Mouse (Mus musculus): Measurements from ENCODE around the gene Cfap45. TPM values are rescaled to one million over a fixed set of nuclear protein-coding genes. Genes with fewer than 3 reads are reported as not detected.
A peak's percentile ranks its signal among the peaks of the same experiment; 100 is the strongest.

Gene Cfap45
- total RNA-seq, 2 experiments from 2014 or later, result 0.30 to 0.89 TPM

- no peak for DNase-seq
Observed at GRCm38 (mm10) chr1:172518013-172518412, 2.6 kb upstream of the Cfap45 start.

GRCm38 (mm10) chr1:172519644-172520043 is 957 bp upstream of the Cfap45 start:
- DNase-seq, result no peak

- no peak for DNase-seq
Observed at GRCm38 (mm10) chr1:172522524-172522923, 1.9 kb downstream of the Cfap45 start.

GRCm38 (mm10) chr1:172523699-172524101 is 3.1 kb downstream of the Cfap45 start:
- no peak for DNase-seq

- DNase-seq, result peak; percentile 37 to 48
Observed at GRCm38 (mm10) chr1:172525027-172525764, 4.6 kb downstream of the Cfap45 start.

- DNase-seq, result no peak
Observed at GRCm38 (mm10) chr1:172525971-172526370, 5.4 kb downstream of the Cfap45 start.

GRCm38 (mm10) chr1:172526380-172527081 is 5.9 kb downstream of the Cfap45 start:
- DNase-seq, result peak in 1 of 2 experiments; percentile 31

GRCm38 (mm10) chr1:172527431-172527830 is 6.8 kb downstream of the Cfap45 start:
- DNase-seq, result no peak

- peak; percentile 92 to 94 for DNase-seq
Observed at GRCm38 (mm10) chr1:172528701-172529100, 8.1 kb downstream of the Cfap45 start.

GRCm38 (mm10) chr1:172530544-172531220 is 10.1 kb downstream of the Cfap45 start:
- DNase-seq, result no peak

GRCm38 (mm10) chr1:172532551-172532950 is 11.9 kb downstream of the Cfap45 start:
- DNase-seq, result peak; percentile 52

GRCm38 (mm10) chr1:172535116-172535515 is 14.5 kb downstream of the Cfap45 start:
- DNase-seq, result no peak

- DNase-seq, result no peak
Observed at GRCm38 (mm10) chr1:172539827-172540226, 19.2 kb downstream of the Cfap45 start.

GRCm38 (mm10) chr1:172540283-172540820 is 19.8 kb downstream of the Cfap45 start:
- no peak for DNase-seq

- DNase-seq, result no peak
Observed at GRCm38 (mm10) chr1:172546062-172546461, 25.5 kb downstream of the Cfap45 start.

- DNase-seq, result peak in 1 of 2 experiments; percentile 12
Observed at GRCm38 (mm10) chr1:172548501-172548900, 27.9 kb downstream of the Cfap45 start.

- no peak for DNase-seq
Observed at GRCm38 (mm10) chr1:172549314-172549713, 28.7 kb downstream of the Cfap45 start.

GRCm38 (mm10) chr1:172549717-172550116 is 29.1 kb downstream of the Cfap45 start:
- no peak for DNase-seq

GRCm38 (mm10) chr1:172550551-172550951 is 29.9 kb downstream of the Cfap45 start:
- peak; percentile 50 to 52 for DNase-seq

- no peak for DNase-seq
Observed at GRCm38 (mm10) chr1:172551009-172551408, 30.4 kb downstream of the Cfap45 start.

GRCm38 (mm10) chr1:172552623-172553022 is 32.0 kb downstream of the Cfap45 start:
- no peak for DNase-seq

- no peak for DNase-seq
Observed at GRCm38 (mm10) chr1:172555638-172556037, 35.0 kb downstream of the Cfap45 start, which contains the start of gene Vsig8. Vsig8 (plus strand) TSS chr1:172555938.

Measured in adrenal gland, postnatal 36 days (tissue).